Mouse (Mus musculus) brain, adult 2 months (tissue): ENCODE data around the gene Pp2d1.
"Not testable (repeated sequence)": the region's sequence is repeated elsewhere in the genome, so short reads cannot be mapped to it uniquely, and the experiment has no call there.

ENCODE experiments used
- DNase-seq: peaks from one replicate; pipeline ENCODE4 v3.0.0; 2011; ENCODE audit warnings: low read depth, low spot score

The Pp2d1 gene

DNA sequence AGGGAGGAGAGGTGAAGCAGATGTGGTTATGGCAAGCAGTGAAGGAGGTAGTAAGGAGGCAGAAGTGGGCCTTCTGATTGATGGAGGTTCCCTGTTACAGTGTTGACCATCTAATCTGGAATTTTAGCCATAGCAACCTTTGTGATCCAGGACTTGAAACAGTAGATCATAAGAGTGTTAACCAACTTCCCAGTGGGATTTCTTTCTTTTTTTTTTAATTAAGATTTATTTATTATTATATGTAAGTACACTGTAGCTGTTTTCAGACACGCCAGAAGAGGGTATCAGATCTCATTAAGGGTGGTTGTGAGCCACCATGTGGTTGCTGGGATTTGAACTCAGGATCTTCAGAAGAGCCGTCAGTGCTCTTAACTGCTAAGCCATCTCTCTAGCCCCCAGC, at the start of gene Pp2d1:
TSS of gene Pp2d1 (minus strand) at position 101 of the 400 bp plus-strand sequence.
- not testable (repeated sequence) for DNase-seq

DNA sequence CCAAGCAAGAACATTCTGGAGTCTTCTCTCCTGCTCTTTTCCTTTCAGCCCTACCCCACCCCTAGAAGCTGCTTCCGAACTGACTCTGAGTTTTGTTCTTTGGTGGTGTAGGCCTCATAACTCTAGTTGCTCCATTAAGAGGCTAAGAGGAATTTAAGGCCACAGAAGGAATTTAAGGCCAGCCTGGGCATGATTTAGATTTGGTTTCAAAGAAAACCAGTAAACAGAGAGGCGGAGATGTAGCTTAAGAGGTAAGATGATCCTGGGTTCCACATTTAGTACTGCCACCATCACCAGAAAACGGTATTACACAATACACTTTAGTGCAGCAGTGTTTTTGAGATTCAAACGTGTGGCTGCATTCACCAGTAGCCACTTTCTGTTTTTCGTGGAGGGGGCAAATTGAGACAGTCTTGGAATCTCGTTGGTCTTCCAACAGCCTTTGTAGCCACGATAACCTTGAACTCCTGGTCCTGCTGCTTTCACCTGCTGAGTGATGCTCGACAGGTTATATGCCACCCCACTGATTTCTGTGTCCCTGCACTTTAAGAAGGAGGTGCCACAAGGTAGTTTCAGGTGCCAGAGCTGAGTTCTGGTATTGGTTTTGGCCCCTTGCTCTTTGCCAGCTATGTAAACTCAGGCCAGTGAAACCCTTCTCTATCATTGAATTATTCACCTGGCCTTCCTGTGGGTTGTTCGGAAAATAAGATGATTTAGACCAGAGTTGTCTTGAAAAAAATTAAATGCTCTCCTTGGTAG, 49.0 kb upstream of the Pp2d1 start:
- no peak for DNase-seq

DNA sequence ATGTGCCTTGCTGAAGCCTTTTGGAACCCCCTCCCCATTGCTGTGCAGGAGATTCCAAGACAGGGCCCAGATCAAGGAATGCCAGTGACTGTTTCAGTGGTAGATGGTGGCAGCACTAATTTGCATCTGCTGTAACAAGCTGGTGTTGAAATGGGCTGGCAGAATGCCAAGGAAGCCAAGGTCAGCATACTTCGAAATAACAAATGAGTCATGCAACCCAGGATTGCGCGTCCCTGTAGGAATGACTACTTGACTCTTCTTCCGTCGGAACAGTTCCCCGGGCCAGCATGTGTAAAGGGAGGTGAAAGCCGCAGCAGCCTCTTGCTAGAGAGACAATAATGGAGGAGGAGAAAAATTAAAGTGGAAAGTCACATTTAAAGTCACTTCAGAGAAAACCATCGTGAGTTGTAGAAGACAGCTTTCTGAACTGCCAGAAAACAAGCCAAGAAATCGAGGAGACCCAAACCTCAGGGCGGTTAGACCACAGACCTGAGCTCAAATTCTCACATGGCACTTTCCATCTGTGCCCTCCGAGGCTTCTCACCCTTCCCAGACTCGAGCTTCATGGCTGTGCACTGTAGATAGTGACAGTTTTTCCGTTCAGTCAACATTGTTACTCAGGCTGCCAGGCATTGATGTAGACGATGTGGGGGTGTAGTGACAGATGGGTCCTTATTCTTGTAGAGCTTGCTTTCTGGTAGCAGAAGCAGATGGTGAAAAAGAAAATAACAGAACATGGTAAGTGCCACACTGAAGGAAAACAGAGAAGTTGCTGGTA, 48.0 kb upstream of the Pp2d1 start:
- DNase-seq, result peak; percentile 98

DNA sequence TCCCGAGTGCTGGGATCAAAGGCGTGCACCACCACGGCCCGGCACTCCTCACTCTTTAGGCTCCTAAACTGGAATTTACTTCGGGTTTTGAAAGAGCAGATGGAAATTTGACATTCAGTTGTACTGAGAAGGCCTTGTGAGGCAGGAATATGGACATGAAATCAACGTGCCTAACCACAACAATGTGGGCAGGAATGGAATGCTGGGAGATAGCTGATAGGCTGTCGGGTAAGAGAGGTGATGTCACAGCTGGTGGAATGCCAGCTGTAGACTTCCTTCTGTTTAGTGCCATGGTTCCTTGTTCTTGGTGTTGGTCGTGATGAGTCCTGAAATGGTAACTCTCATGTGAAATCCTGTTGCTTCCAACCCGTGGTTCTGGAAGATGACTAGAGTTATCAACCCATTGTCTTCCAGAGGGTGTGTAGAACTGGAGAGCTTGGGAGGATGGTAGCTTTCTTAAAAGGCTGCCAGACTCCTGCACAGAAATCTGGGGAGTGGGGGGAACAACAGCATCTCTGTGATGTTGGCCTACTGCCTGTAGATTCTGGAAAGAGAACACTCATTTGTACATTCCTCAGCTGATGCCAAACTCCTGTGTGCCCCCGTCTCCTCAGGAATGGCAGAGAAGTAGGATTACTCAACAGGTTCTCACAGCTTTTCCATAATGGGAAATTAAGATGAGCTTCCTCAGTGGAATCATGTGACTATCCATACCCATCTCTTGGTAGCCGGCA, 44.8 kb upstream of the Pp2d1 start:
- DNase-seq, result no peak

DNA sequence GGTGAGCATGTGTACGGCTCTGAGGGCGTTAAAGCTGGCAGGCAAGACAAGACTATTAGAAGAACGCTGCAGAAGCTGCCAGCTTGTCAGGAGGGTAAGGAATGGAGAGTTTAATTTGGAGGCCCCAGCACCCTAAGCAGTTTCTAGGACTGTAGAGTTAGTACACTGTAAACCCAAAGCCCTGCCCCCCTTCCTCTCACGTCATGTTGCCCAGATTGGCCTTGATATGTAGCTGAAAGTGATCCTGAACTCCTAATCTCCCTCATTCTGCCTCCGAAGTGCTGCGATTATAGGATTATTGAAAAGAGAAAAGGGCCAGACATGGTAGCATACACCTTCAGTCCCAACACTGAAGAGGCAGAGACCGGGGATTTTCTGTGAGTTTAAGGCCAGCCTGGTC, 43.6 kb upstream of the Pp2d1 start:
- no peak for DNase-seq

DNA sequence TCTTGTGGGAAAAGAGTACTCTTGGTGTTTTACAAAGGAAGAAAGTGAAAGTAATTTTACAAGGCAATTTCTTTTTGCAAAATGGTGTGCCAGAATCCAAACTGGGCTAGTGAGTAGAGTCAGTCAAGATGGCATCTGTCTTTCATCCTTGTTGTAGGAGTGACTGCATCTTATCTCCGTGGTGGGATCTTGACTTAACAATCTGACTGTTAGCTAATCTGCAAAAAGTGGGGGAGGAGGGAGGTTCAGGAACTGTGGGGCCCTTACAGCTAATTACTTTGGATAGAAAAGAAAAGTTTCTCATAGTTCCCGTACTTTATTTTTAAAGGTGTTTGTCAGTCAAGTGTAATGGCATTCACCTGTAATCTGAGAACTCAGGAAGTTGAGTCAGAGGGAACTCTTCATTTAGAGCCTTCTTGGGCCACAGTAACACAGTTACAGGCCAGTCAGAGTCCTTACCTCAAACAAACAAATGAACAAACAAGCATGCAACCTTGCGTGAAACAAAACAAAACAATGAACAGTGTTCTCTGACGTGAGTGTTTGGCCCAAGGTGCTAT, 42.9 kb upstream of the Pp2d1 start:
- no peak for DNase-seq

DNA sequence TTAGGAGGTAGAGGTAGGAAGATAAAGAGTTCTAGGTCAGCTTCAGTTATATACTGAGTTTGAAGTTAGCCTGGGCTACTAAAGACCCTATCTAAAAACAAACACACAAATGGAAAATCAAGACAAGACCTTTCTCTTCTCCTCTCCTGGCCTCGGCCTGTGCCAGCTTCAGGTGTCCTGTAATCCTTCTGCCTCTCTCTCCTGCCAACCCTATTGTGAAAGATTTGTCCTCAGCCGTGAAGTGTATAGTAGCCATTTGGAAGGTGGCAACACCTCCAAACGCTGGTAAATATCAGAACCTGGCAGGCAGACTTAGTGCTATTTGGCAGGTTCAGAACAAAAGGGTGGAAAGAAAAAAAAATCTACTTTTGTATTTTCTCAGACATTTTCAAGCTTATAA, 41.0 kb upstream of the Pp2d1 start:
- DNase-seq, result peak; percentile 79

DNA sequence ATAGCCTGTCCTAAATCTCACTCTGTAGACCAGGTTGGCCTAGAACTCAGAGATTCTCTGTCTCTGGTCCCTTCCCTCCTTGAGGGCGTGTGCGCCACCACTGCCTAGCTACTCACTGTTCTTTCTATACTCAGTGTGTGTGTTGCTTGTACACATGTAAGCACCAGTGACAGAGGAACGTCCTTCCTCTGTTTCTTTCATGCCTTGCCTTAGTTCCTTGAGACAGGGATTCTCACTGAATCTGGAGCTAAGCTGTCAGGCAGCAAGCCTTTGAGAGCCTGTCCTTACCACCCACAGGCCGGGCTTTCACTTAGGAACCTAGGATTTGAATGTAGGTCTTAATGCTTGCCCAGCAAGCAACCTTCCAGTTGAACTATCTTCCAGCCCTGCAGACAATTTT, 40.4 kb upstream of the Pp2d1 start:
- DNase-seq, result no peak

DNA sequence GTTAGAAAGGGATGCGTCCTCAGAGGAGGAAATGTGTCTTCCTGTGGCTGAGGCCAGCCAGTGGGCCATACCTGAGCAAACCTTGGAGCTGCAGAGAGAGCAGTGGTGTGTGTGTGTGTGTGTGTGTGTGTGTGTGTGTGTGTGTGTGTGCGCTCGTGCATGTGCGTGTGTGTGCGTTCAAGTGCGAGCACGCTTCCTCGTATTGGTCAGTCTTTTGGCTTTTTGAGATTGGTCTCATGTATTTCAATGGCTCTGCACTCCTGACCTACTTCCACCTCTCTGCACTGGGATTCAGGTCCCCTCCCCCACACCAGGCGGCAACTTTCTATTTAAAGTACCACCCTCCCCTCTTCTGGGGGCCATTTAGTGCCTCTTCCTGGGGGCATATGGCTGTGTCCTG, 39.5 kb upstream of the Pp2d1 start:
- peak; percentile 95 for DNase-seq

DNA sequence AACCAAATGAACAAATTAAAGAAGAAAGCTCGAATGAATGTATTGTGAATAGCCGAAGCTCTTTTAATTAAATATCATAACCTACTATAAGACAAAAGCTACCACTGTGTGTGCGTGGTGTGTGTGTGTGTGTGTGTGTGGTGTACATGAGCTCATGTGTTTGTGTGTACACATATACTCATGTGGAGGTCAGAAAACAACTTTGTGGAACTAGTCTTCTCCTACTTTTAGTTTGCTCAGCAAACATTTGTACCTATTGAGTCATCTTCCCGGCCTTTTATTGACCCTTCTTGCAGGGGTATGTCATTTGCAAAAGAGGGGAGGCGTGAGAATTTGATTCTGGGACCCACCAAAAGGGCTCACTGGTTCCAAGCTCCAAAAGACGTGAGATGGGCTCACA, 39.0 kb upstream of the Pp2d1 start:
- DNase-seq, result no peak

DNA sequence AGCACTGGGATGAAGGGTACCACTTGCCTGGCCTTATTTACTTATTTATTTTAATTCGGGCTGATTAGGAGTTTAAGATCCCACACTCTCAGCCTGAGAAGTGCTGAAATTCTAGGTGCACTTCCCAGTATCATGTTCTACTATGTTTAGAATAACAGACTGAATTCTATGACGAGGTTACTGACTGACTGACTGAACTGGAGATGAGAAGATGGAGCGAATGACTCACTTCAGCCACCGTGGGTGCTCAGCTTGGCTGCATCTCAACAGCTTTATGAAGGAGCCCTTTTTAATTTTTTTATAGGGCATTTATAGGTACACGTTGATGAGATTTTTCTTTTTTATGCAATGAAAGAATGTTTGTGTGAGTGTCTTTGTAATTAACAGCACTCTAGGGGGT, 38.5 kb upstream of the Pp2d1 start:
- peak; percentile 71 for DNase-seq

DNA sequence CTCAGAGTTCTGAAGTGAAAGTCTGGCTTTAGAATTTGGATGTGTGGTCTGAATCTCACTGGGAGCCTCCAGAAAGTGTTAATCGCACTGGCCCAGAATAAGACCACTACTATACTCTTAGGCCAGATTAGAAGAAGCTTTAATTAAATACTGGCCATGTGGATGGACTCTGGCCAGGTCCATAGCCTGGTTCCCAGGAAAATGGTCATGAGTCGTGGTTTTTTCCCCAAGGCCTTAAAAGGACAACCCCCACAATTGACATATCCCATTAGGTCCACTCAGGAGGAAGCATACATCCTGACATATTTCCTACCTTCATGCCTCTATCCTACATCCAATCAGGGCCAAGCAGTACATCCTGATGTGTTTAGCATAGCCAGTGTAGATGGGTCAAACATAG, 37.9 kb upstream of the Pp2d1 start:
- no peak for DNase-seq

DNA sequence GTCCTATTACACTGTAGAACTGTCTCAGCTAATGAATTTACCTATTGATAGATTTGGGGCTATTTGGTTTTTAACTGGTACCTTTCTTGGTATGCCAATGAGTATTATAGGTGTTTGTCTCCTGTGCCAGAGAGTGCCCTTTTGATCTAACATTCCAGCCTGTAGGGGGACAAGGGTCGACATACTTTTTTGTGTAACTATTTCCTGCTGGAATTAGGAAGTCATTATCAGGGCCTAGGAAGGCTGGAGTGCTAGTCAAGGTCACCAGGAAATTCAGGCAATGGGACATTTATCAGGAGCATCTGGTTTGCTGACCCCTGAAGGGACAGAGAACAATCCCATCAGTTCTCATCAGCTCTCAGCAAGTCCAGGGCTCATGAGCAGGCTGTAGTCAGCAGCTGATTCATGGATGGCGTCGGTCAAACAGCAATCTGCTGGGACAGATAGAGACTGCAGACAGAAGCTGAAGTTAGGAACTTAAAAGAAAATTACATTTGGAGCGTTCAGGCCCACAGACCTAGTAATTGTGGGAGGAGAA, 33.8 kb upstream of the Pp2d1 start:
- DNase-seq, result no peak

DNA sequence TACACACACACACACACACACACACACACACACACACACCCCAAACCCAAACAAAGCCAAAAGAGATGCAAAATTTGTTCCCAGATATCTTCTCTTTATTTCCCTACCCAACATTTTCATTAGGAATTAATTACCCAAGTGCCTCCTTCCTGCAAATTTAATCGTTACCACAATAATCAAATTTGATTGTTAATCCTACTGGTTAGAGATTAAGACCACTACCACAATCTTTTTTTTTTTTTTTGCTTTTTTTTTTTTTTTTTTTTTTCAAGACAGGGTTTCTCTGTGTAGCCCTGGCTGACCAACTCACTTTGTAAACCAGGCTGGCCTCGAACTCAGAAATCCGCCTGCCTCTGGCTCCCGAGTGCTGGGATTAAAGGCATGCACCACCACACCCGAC, 31.7 kb upstream of the Pp2d1 start:
- DNase-seq, result not testable (repeated sequence)

DNA sequence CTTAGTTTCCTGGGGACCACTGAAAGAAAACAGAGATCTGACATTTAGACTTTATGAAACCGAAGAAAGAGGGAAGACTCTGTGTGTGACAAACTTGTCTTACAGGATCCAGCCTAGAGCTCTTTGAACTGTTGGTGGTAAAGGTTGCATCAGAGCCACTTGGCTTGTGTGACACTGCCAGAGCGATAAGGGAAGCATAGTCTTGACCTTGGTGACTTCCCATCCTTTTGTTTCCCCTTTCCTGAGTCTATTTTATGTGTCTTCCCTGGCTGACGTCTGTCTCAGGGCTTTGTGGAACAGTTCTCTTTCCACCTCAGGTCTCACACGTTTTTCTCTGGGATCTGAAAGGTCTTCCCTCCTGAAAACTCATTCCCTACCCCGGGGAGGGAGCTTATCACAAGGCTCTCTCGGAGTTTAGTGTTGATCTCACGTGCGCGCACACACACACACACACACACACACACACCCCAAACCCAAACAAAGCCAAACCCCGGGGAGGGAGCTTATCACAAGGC, 31.2 kb upstream of the Pp2d1 start:
- DNase-seq, result no peak

DNA sequence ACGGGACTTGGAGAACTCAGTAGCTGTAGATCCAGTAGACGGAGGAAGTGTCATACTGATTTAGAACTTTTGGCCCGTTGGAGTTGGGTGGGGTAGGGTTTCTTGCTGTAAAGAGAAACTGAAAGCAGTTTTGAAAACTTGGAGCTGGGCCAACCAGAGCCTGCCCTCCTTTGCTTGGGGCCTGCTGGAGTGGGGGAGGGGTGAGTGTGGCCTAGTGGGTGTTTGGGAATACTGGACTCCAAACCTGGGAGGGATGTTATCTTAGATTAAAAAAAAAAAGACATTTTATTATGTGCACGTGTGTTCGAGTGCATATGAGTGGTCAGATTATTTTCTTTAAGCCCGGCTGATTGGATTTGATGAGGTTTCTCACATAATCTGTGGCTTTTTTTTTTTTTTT, 30.6 kb upstream of the Pp2d1 start:
- DNase-seq, result peak; percentile 65

DNA sequence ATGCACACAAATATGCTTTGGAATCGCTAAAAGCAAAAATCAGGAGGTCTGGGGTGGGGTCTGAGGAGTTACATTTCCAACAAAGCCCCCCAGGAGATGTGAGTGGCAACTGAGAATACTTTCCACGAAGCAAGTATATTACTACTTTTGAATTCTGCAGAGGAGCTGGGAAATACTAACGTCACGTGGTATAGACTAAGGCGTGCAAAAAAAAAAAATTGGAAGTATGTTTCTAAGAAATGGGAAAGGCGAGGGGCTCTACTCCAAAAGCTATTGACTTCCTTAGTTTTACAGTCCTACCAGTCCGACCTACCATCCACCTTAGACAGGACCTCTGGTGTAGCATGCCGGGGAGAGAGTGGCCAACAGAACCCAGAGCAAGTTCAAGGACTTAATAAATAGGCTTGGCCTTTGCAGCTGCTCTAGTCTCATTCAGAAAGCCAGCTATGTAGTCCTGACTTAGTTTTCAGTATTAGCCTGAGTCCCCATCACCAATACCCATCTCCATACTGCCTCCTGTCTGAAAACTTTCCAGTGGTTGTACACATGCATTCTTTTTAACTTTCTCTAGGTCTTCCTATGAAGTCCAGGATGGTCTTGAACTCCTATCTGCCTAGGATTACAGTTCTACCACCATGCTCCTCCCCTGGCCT, 29.6 kb upstream of the Pp2d1 start:
- DNase-seq, result no peak

DNA sequence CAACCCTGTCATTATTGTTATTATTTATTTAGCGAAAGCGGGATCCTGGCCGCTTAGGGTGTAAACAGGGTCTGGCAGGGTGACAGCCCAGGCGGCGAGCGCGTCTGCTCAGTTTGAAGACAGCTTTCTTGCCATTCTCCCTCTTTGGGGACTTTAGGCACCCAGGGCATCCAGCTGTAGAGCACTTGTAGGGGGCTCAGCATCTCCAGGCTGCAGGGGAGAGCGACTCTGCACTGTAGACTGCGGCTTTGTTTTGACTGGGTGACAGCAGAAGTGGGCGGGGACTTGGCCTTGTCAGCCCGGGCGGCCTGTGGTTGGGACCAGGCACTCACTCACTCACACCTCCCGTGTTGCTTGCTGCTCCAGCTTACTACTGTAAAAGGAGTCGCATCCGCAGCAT, 28.9 kb upstream of the Pp2d1 start:
- peak; percentile 95 for DNase-seq

DNA sequence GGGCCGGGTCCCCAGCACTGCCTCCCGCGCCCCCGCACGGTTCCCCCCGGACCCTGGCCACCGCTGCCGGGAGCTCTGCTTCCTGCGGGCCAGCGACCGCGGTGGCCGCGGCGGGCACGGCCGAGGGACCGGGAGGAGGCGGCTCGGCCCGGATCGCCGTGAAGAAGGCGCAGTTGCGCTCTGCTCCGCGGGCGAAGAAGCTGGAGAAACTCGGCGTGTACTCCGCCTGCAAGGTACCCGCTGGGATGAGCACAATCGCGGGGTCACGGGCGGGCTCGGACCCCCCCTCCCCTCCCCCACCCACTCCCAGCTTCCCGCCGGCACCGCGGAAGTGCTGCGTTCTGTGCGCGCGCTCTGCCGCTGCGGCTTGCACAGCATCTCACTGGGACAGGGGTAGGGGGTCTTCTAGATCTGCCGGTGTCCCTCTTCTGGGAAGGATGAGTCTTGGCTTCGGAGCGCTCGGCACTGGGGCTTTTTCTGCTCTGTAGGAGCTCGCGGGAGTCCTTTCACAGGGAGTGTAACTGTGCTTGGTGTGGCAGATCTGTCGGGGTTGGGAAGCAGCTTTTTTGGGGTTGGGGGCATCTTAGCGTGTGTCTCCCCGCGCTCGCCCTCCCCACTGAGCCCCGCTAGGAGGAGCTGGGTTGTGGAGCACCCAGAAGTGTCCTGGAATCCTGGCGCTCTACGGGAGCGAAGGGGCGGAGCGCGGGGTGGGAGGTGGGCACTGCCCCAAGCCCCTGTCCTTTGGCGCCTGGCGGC, 28.3 kb upstream of the Pp2d1 start:
- DNase-seq, result peak; percentile 60

DNA sequence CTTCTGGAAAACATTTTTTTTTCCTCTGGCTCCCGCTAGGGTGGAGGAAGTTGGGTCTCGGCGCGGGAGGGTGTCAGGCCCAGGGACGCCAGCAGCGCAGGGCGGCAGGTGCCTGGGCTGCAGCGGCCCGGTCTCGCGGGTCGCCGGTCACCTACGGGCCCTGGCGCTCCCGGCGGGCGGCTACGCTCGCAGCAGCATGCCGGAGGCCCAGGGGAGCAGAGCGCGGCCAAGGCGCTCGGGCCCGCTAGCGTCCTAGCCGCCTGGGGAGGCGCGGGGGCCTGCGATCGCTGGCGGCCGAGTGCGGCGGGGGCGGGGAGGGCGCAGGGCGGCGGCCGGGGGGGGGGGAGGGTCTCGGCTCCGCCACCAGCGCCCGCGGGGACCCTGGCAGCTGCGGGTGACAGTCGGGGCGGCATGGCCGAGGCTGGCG, 27.7 kb upstream of the Pp2d1 start:
- peak; percentile 83 for DNase-seq
